Mouse (Mus musculus) A20 (cell line): ENCODE results near the gene Rnpepl1.

Experiments used
- DNase-seq: peaks from one replicate; pipeline ENCODE4 v3.0.0-alpha.2; 2011; ENCODE audit warnings: low read depth, low spot score

Gene Rnpepl1

GRCm38 (mm10) chr1:92910239-92910885 lies at the start of gene Rnpepl1:
Gene Rnpepl1 (plus strand): TSS chr1:92910783.
- DNase-seq = peak; percentile 79

GRCm38 (mm10) chr1:92861503-92861902 lies 49.1 kb upstream of the Rnpepl1 start:
- no peak for DNase-seq

GRCm38 (mm10) chr1:92863268-92863667 lies 47.3 kb upstream of the Rnpepl1 start:
- no peak for DNase-seq

GRCm38 (mm10) chr1:92866170-92866569 lies 44.4 kb upstream of the Rnpepl1 start:
- no peak for DNase-seq

- DNase-seq = no peak
These were observed 40.6 kb upstream of the Rnpepl1 start for GRCm38 (mm10) chr1:92869985-92870384.

- no peak for DNase-seq
These were observed 37.9 kb upstream of the Rnpepl1 start for GRCm38 (mm10) chr1:92872666-92873065.

- DNase-seq = no peak
These were observed 36.6 kb upstream of the Rnpepl1 start for GRCm38 (mm10) chr1:92874011-92874410.

- no peak for DNase-seq
These were observed 35.0 kb upstream of the Rnpepl1 start for GRCm38 (mm10) chr1:92875360-92876111.

- DNase-seq = no peak
These were observed 33.1 kb upstream of the Rnpepl1 start for GRCm38 (mm10) chr1:92877431-92877978.

GRCm38 (mm10) chr1:92878066-92878741 lies 32.4 kb upstream of the Rnpepl1 start:
- no peak for DNase-seq

GRCm38 (mm10) chr1:92879266-92879665 lies 31.3 kb upstream of the Rnpepl1 start:
- DNase-seq = no peak

- DNase-seq = no peak
These were observed 30.5 kb upstream of the Rnpepl1 start for GRCm38 (mm10) chr1:92880101-92880500.

GRCm38 (mm10) chr1:92881982-92882381 lies 28.6 kb upstream of the Rnpepl1 start:
- no peak for DNase-seq

GRCm38 (mm10) chr1:92888901-92889655 lies 21.5 kb upstream of the Rnpepl1 start:
- DNase-seq = no peak

- no peak for DNase-seq
These were observed 17.8 kb upstream of the Rnpepl1 start for GRCm38 (mm10) chr1:92892791-92893190.

- DNase-seq = no peak
These were observed 16.7 kb upstream of the Rnpepl1 start for GRCm38 (mm10) chr1:92893896-92894295.

- DNase-seq = peak; percentile 73
These were observed 15.5 kb upstream of the Rnpepl1 start for GRCm38 (mm10) chr1:92895089-92895488.

- no peak for DNase-seq
These were observed 7.8 kb upstream of the Rnpepl1 start, which contains the start of gene Ankmy1 for GRCm38 (mm10) chr1:92902786-92903185. Gene Ankmy1 (minus strand): TSS chr1:92902906.

GRCm38 (mm10) chr1:92903627-92904026 lies 7.0 kb upstream of the Rnpepl1 start:
- DNase-seq = no peak

GRCm38 (mm10) chr1:92905703-92906310 lies 4.8 kb upstream of the Rnpepl1 start:
- peak; percentile 26 for DNase-seq
